12 mouse cellular contexts compared by ENCODE assay signal in the genomic region with DNA sequence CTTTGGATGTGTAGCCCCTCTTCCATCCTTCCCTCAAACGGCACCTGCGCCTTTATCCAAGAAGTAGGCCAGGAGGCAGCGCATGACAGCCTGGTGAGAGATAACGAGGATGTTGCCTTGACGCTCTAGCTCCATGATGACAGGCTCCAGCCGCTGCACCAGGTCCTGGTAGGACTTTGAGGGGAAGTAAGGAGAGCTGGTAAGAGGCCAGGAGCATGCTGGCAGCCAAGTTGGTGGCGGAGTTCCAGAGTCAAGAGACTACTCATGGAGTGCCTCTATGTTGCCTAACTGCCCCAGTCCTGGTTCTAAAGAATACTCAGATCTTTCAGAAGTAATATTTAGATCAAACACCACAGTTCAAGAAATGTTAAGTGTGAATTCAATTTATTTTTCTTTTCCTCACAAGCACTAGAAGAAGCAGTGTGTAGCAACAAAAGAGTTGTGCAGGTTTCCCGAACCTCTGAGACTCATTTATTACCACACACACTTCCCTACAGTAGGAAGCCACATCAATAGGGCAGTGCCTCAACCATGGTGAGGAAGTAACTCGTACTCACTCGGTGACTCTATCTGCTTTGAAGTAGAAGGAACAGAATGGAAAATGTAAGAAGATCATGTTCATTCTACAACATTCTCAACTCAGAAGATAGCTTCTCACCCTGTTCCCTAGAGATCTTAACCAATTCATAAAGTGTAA. TPM values are rescaled to one million over a fixed set of nuclear protein-coding genes. Genes with fewer than 3 reads are reported as not detected.
DNase-seq lines count a peak whose midpoint lies in the region; ATAC-seq and TF ChIP-seq lines count a peak whose summit lies in the region.
"Had no signal": no experiment of that assay in that cellular context is flagged by ENCODE, and none has a peak within 500 bp of the region (broad histone marks: within the 10 kb centered on the region; RNA-seq: fewer than 3 reads in every experiment).

No protein-coding gene starts in this region.

- no peak overlapping the region for H3K4me2 ChIP-seq in forebrain, postnatal 0 days (ENCODE audit: low read depth)
- H3K4me2 ChIP-seq: hindbrain, embryonic 13.5 days; midbrain, embryonic 12.5 days had no signal

- H3K27ac ChIP-seq in forebrain, postnatal 0 days (ENCODE audit: low read depth, low read length): no peak overlapping the region
- H3K27ac ChIP-seq: hindbrain, embryonic 13.5 days; midbrain, embryonic 12.5 days had no signal

- H3K4me1 ChIP-seq in forebrain, postnatal 0 days (ENCODE audit: insufficient read depth): no peaks in the 10 kb centered on the region
- H3K4me1 ChIP-seq: hindbrain, embryonic 13.5 days; midbrain, embryonic 12.5 days had no signal

- H3K36me3 ChIP-seq in forebrain, postnatal 0 days (ENCODE audit: insufficient read depth): peaks cover 72% of the 10 kb centered on the region

- 80% methylated on average over 10 of the region's 10 CpGs for WGBS in forebrain, postnatal 0 days

- intact Hi-C loops in heart, postnatal 25 days (cut with DNase I): no loop called here

- no peak overlapping the region for H3K9ac ChIP-seq in forebrain, postnatal 0 days
- H3K9ac ChIP-seq: hindbrain, embryonic 13.5 days; midbrain, embryonic 12.5 days had no signal

- H3K4me3 ChIP-seq in forebrain, postnatal 0 days (ENCODE audit: low read depth, low read length): no peak overlapping the region
- H3K4me3 ChIP-seq: hindbrain, embryonic 13.5 days; midbrain, embryonic 12.5 days had no signal

- TF ChIP-seq CTCF in forebrain, postnatal 0 days (IDR thresholded peaks at IDR 0.05; ENCODE audit: low read depth): no peak

- no peak for DNase-seq in frontal cortex, postnatal 25 days (ENCODE audit: low spot score in 2 of 2)
- peak; percentile 30 for DNase-seq in cerebellum, adult 11 months
- peak; percentile 44 for DNase-seq in heart, postnatal 25 days (ENCODE audit: low spot score)
- no peak for DNase-seq in spleen, adult 18-20 months
- DNase-seq in forebrain, postnatal 0 days: no peak
- no peak for DNase-seq in kidney, postnatal 4 days
- DNase-seq: B cell, adult 2 months had no signal

- no peaks in the 10 kb centered on the region for H3K27me3 ChIP-seq in forebrain, postnatal 0 days (ENCODE audit: insufficient read depth, low read length)
- H3K27me3 ChIP-seq: hindbrain, embryonic 13.5 days; midbrain, embryonic 12.5 days had no signal

- H3K9me3 ChIP-seq in forebrain, postnatal 0 days (ENCODE audit: low read length): no peaks in the 10 kb centered on the region
- H3K9me3 ChIP-seq: hindbrain, embryonic 13.5 days; midbrain, embryonic 12.5 days had no signal

- peak; percentile 59 for ATAC-seq in frontal cortex, adult (ENCODE audit: low TSS enrichment)
- ATAC-seq in megakaryocyte progenitor cell, adult 5-6 weeks (replicated peaks; ENCODE audit: poor library complexity): peak; percentile 61
- no peak for ATAC-seq in forebrain, postnatal 0 days

RNA-seq across cellular contexts. Expression of gene Gm29427, which starts 15.5 kb away (rescaled TPM):
- under 1 TPM in 1 of 2 experiments, not detected in 1; 0.23 TPM for total RNA-seq in heart, postnatal 25 days (2021)
- not detected in 2 replicates for total RNA-seq in megakaryocyte progenitor cell, adult 5-6 weeks (2015)
- not detected in 2 replicates for total RNA-seq in megakaryocyte progenitor cell, adult 5-6 weeks (2017)
- total RNA-seq in forebrain, postnatal 0 days (2014; rRNA removed): 0.43 TPM in 1 of 2 replicates, not detected in the other
- polyA plus RNA-seq in forebrain, postnatal 0 days (2015; fragmentation: Nextera tagmentation; extraction: Ambion mirVana): not detected in 2 replicates
- total RNA-seq: left cerebral cortex, postnatal 36 days had no signal
- polyA plus RNA-seq: midbrain, embryonic 12.5 days had no signal

RNA-seq across cellular contexts. Expression of gene Yod1, which starts 17.0 kb away (rescaled TPM):
- total RNA-seq in heart, postnatal 25 days (2021): 1 to 10 TPM; 4.6 to 5.8 TPM
- total RNA-seq in megakaryocyte progenitor cell, adult 5-6 weeks (2015): 8.9 and 9.7 TPM in 2 replicates
- total RNA-seq in megakaryocyte progenitor cell, adult 5-6 weeks (2017): 6.4 and 6.5 TPM in 2 replicates
- 11.6 and 16.4 TPM in 2 replicates for total RNA-seq in forebrain, postnatal 0 days (2014; rRNA removed)
- polyA plus RNA-seq in forebrain, postnatal 0 days (2015; fragmentation: Nextera tagmentation; extraction: Ambion mirVana): 16.0 and 18.9 TPM in 2 replicates

RNA-seq across cellular contexts. Expression of gene Pfkfb2, which starts 29.0 kb away (rescaled TPM):
- total RNA-seq in heart, postnatal 25 days (2021): 10 to 100 TPM; 64.4 to 69.2 TPM
- 2.9 and 6.9 TPM in 2 replicates for total RNA-seq in megakaryocyte progenitor cell, adult 5-6 weeks (2015)
- total RNA-seq in megakaryocyte progenitor cell, adult 5-6 weeks (2017): 15.7 and 17.1 TPM in 2 replicates
- 39.5 and 42.0 TPM in 2 replicates for total RNA-seq in forebrain, postnatal 0 days (2014; rRNA removed)
- polyA plus RNA-seq in forebrain, postnatal 0 days (2015; fragmentation: Nextera tagmentation; extraction: Ambion mirVana): 14.6 and 20.2 TPM in 2 replicates

RNA-seq across cellular contexts. Expression of gene AA986860, which starts 31.7 kb away (rescaled TPM):
- total RNA-seq in heart, postnatal 25 days (2021): under 1 TPM; 0.31 to 0.64 TPM
- total RNA-seq in megakaryocyte progenitor cell, adult 5-6 weeks (2015): 0.10 TPM in 1 of 2 replicates, not detected in the other
- total RNA-seq in megakaryocyte progenitor cell, adult 5-6 weeks (2017): 0.10 TPM in 1 of 2 replicates, not detected in the other
- total RNA-seq in forebrain, postnatal 0 days (2014; rRNA removed): 0.33 and 0.69 TPM in 2 replicates
- polyA plus RNA-seq in forebrain, postnatal 0 days (2015; fragmentation: Nextera tagmentation; extraction: Ambion mirVana): 0.29 and 0.48 TPM in 2 replicates

RNA-seq across cellular contexts. Expression of gene C4bp, which starts 38.7 kb away (rescaled TPM):
- not detected for total RNA-seq in heart, postnatal 25 days (2021)
- total RNA-seq in megakaryocyte progenitor cell, adult 5-6 weeks (2015): not detected in 2 replicates
- total RNA-seq in megakaryocyte progenitor cell, adult 5-6 weeks (2017): not detected in 2 replicates
- not detected in 2 replicates for total RNA-seq in forebrain, postnatal 0 days (2014; rRNA removed)
- polyA plus RNA-seq in forebrain, postnatal 0 days (2015; fragmentation: Nextera tagmentation; extraction: Ambion mirVana): not detected in 2 replicates
- total RNA-seq: left cerebral cortex, postnatal 36 days had no signal
- polyA plus RNA-seq: hindbrain, embryonic 13.5 days; midbrain, embryonic 12.5 days had no signal

Comparison
In these comparisons a context has a peak if more than half of its experiments do, and no peak if none do; other contexts are left out.
1. DNase-seq: peak in cerebellum, adult 11 months (single experiment) and heart, postnatal 25 days (single experiment); none in frontal cortex, postnatal 25 days (0 of 2), spleen, adult 18-20 months (0 of 2), forebrain, postnatal 0 days (single experiment) and kidney, postnatal 4 days (0 of 2).